Mouse (Mus musculus): ENCODE measurements around the gene Sdr9c7.

The Sdr9c7 gene

GRCm38 (mm10) chr10:127936747-127937409 is 38.6 kb downstream of the Sdr9c7 start:
- TF ChIP-seq GATA4 (IDR thresholded peaks at IDR 0.05; ENCODE audit: insufficient replicate concordance, low read length): peak; percentile 98

- TF ChIP-seq GATA4 (IDR thresholded peaks at IDR 0.05; ENCODE audit: insufficient replicate concordance, low read length): no peak
Observed at GRCm38 (mm10) chr10:127937428-127938010, 39.2 kb downstream of the Sdr9c7 start.

GRCm38 (mm10) chr10:127945432-127946064 is 47.2 kb downstream of the Sdr9c7 start:
- TF ChIP-seq GATA4 (IDR thresholded peaks at IDR 0.05; ENCODE audit: insufficient replicate concordance, low read length): peak; percentile 97

GRCm38 (mm10) chr10:127949596-127950130 is 51.3 kb downstream of the Sdr9c7 start:
- no peak for TF ChIP-seq GATA4 (IDR thresholded peaks at IDR 0.05; ENCODE audit: insufficient replicate concordance, low read length)

- TF ChIP-seq GATA4 (IDR thresholded peaks at IDR 0.05; ENCODE audit: insufficient replicate concordance, low read length): peak; percentile 74; the same call in 1 of the 2 replicates
Observed at GRCm38 (mm10) chr10:127951390-127951789, 53.1 kb downstream of the Sdr9c7 start.

GRCm38 (mm10) chr10:127951821-127952220 is 53.5 kb downstream of the Sdr9c7 start:
- TF ChIP-seq GATA4 (IDR thresholded peaks at IDR 0.05; ENCODE audit: insufficient replicate concordance, low read length): no peak

- TF ChIP-seq GATA4 (IDR thresholded peaks at IDR 0.05; ENCODE audit: insufficient replicate concordance, low read length): no peak
Observed at GRCm38 (mm10) chr10:127955034-127955433, 56.7 kb downstream of the Sdr9c7 start.

- TF ChIP-seq GATA4 (IDR thresholded peaks at IDR 0.05; ENCODE audit: insufficient replicate concordance, low read length): no peak
Observed at GRCm38 (mm10) chr10:127956168-127956816, 58.0 kb downstream of the Sdr9c7 start.

GRCm38 (mm10) chr10:127959161-127959679 is 60.9 kb downstream of the Sdr9c7 start:
- no peak for TF ChIP-seq GATA4 (IDR thresholded peaks at IDR 0.05; ENCODE audit: insufficient replicate concordance, low read length)

All from liver, adult (tissue).